Mouse (Mus musculus) forebrain, embryonic 13.5 days (tissue): ENCODE measurements around the gene Cdk19. TPM values are rescaled to one million over a fixed set of nuclear protein-coding genes. Genes with fewer than 3 reads are reported as not detected.

Experiments used
- ATAC-seq: fragments of 200-750 bp; cut with Nextera tagmentation; 2 replicates; pipeline ENCODE4 v1.8.0; 2017
- H3K27ac ChIP-seq: fragments of 300-500 bp; sonication (generic); 2 replicates; pipeline ENCODE4 v1.5.1; 2015; ENCODE audit warnings: inconsistent platforms, mild to moderate bottlenecking, moderate library complexity
- H3K27me3 ChIP-seq: fragments of 300-500 bp; sonication (generic); 2 replicates; pipeline ENCODE4 v1.6.1; 2015; ENCODE audit warnings: mild to moderate bottlenecking, inconsistent platforms
- H3K36me3 ChIP-seq: fragments of 300-500 bp; sonication (generic); 2 replicates; pipeline ENCODE4 v1.6.1; 2015; ENCODE audit warnings: mild to moderate bottlenecking, inconsistent platforms; ENCODE audit not compliant: poor library complexity, severe bottlenecking
- H3K4me1 ChIP-seq: fragments of 300-500 bp; sonication (generic); 2 replicates; pipeline ENCODE4 v1.6.1; 2015; ENCODE audit warnings: inconsistent platforms
- H3K4me2 ChIP-seq: fragments of 300-500 bp; sonication (generic); 2 replicates; pipeline ENCODE4 v1.6.1; 2015; ENCODE audit warnings: inconsistent platforms, mild to moderate bottlenecking, moderate library complexity
- H3K4me3 ChIP-seq: fragments of 300-500 bp; sonication (generic); 2 replicates; pipeline ENCODE4 v1.5.1; 2015; ENCODE audit warnings: mild to moderate bottlenecking, inconsistent platforms
- H3K9ac ChIP-seq: fragments of 300-500 bp; sonication (generic); 2 replicates; pipeline ENCODE4 v1.6.1; 2015; ENCODE audit warnings: mild to moderate bottlenecking, inconsistent platforms
- H3K9me3 ChIP-seq: fragments of 300-500 bp; sonication (generic); replicated peaks from 2 replicates; pipeline ENCODE4 v1.6.1; 2016; ENCODE audit warnings: inconsistent platforms
- WGBS: fragments of 180-500 bp; shearing (Covaris S2); methylation state at CpG from one replicate; pipeline ENCODE4 v1.1.7; 2015; 5-methylcytosine and 5-hydroxymethylcytosine counted together
- polyA plus RNA-seq: library from polyadenylated mRNA; unstranded; fragments of >200 nt; fragmentation: Nextera tagmentation; extraction: Ambion mirVana; gene quantifications from 2 replicates; pipeline ENCODE4 v1.2.1, GENCODE M21; 2015

The Cdk19 gene
- polyA plus RNA-seq, 1 experiment from 2014 or later = 11.2 TPM

GRCm38 (mm10) chr10:40449571-40449970 is 110.2 kb downstream of the Cdk19 start:
- Histone ChIP-seq H3K27me3 (no peaks in the 10 kb centered on the region), H3K27ac (no peak overlapping the region), H3K4me2 (no peak overlapping the region), H3K36me3 (no peaks in the 10 kb centered on the region), H3K9me3 (no peaks in the 10 kb centered on the region), H3K9ac (no peak overlapping the region), H3K4me3 (no peak overlapping the region), H3K4me1 (peaks cover 29% of the 10 kb centered on the region)
- WGBS = 94% methylated on average over 6 of the region's 6 CpGs
- no peak for ATAC-seq

- no peak overlapping the region for H3K27ac ChIP-seq
- no peak overlapping the region for H3K9ac ChIP-seq
- peaks cover 25% of the 10 kb centered on the region for H3K4me1 ChIP-seq
- no peak for ATAC-seq
- H3K27me3 ChIP-seq = no peaks in the 10 kb centered on the region
- no peaks in the 10 kb centered on the region for H3K36me3 ChIP-seq
- H3K4me3 ChIP-seq = no peak overlapping the region
- no peak overlapping the region for H3K4me2 ChIP-seq
- 95% methylated on average over 4 of the region's 4 CpGs for WGBS
- no peaks in the 10 kb centered on the region for H3K9me3 ChIP-seq
These were observed 110.8 kb downstream of the Cdk19 start for GRCm38 (mm10) chr10:40450171-40450570.

GRCm38 (mm10) chr10:40457116-40457515 is 117.8 kb downstream of the Cdk19 start:
- no peaks in the 10 kb centered on the region for H3K27me3 ChIP-seq

GRCm38 (mm10) chr10:40459141-40459540 is 119.8 kb downstream of the Cdk19 start:
- H3K36me3 ChIP-seq = no peaks in the 10 kb centered on the region
- no peak overlapping the region for H3K4me3 ChIP-seq
- no peak overlapping the region for H3K27ac ChIP-seq
- no peaks in the 10 kb centered on the region for H3K4me1 ChIP-seq
- no peak overlapping the region for H3K9ac ChIP-seq
- no peaks in the 10 kb centered on the region for H3K9me3 ChIP-seq
- 92% methylated on average over 17 of the region's 17 CpGs for WGBS
- no peak for ATAC-seq
- H3K4me2 ChIP-seq = no peak overlapping the region
- no peaks in the 10 kb centered on the region for H3K27me3 ChIP-seq

More at GRCm38 (mm10) chr10:40457116-40457515, 117.8 kb downstream of the Cdk19 start:
- H3K4me2 ChIP-seq = no peak overlapping the region
- H3K27ac ChIP-seq = no peak overlapping the region
- no peaks in the 10 kb centered on the region for H3K4me1 ChIP-seq
- H3K36me3 ChIP-seq = no peaks in the 10 kb centered on the region
- no peak for ATAC-seq
- H3K9me3 ChIP-seq = no peaks in the 10 kb centered on the region
- H3K9ac ChIP-seq = no peak overlapping the region
- H3K4me3 ChIP-seq = no peak overlapping the region
- 92% methylated on average over 1 of the region's 1 CpGs for WGBS

- H3K36me3 ChIP-seq = no peaks in the 10 kb centered on the region
- no peak overlapping the region for H3K4me3 ChIP-seq
- no peak overlapping the region for H3K4me2 ChIP-seq
- H3K9me3 ChIP-seq = no peaks in the 10 kb centered on the region
- no peak overlapping the region for H3K9ac ChIP-seq
- no peaks in the 10 kb centered on the region for H3K27me3 ChIP-seq
- ATAC-seq = no peak
- H3K27ac ChIP-seq = no peak overlapping the region
- no peaks in the 10 kb centered on the region for H3K4me1 ChIP-seq
- WGBS = 95% methylated on average over 6 of the region's 6 CpGs
These were observed 122.0 kb downstream of the Cdk19 start for GRCm38 (mm10) chr10:40461362-40461761.

- Histone ChIP-seq H3K27ac (no peak overlapping the region), H3K9me3 (no peaks in the 10 kb centered on the region), H3K27me3 (no peaks in the 10 kb centered on the region), H3K4me3 (no peak overlapping the region), H3K36me3 (0 out of 2 replicates have a peak, but pooled peaks cover 6% of the 10 kb centered on the region), H3K4me2 (no peak overlapping the region), H3K9ac (no peak overlapping the region), H3K4me1 (no peaks in the 10 kb centered on the region)
- ATAC-seq = no peak
- WGBS = 50% methylated on average over 3 of the region's 3 CpGs
These were observed 122.9 kb downstream of the Cdk19 start for GRCm38 (mm10) chr10:40462257-40462656.

GRCm38 (mm10) chr10:40467174-40467911 is 128.0 kb downstream of the Cdk19 start:
- 85% methylated on average over 8 of the region's 8 CpGs for WGBS

GRCm38 (mm10) chr10:40467912-40468254 is 128.5 kb downstream of the Cdk19 start:
- Histone ChIP-seq H3K27me3 (no peaks in the 10 kb centered on the region), H3K36me3 (peaks cover 12% of the 10 kb centered on the region; the same call in 1 of the 2 replicates), H3K4me1 (no peaks in the 10 kb centered on the region), H3K4me2 (no peak overlapping the region), H3K27ac (no peak overlapping the region), H3K9ac (no peak overlapping the region), H3K9me3 (no peaks in the 10 kb centered on the region), H3K4me3 (no peak overlapping the region)
- ATAC-seq = no peak
- WGBS = 86% methylated on average over 1 of the region's 1 CpGs

More at GRCm38 (mm10) chr10:40467174-40467911, 128.0 kb downstream of the Cdk19 start:
- ATAC-seq = no peak
- Histone ChIP-seq H3K4me3 (no peak overlapping the region), H3K9me3 (no peaks in the 10 kb centered on the region), H3K36me3 (peaks cover 7% of the 10 kb centered on the region; the same call in 1 of the 2 replicates), H3K27ac (no peak overlapping the region), H3K4me1 (no peaks in the 10 kb centered on the region), H3K9ac (no peak overlapping the region), H3K27me3 (no peaks in the 10 kb centered on the region), H3K4me2 (no peak overlapping the region)

- Histone ChIP-seq H3K9me3 (no peaks in the 10 kb centered on the region), H3K9ac (no peak overlapping the region), H3K27ac (no peak overlapping the region), H3K4me1 (no peaks in the 10 kb centered on the region), H3K27me3 (no peaks in the 10 kb centered on the region), H3K36me3 (peaks cover 19% of the 10 kb centered on the region; the same call in 1 of the 2 replicates), H3K4me3 (no peak overlapping the region), H3K4me2 (no peak overlapping the region)
- 96% methylated on average over 2 of the region's 2 CpGs for WGBS
- no peak for ATAC-seq
These were observed 129.8 kb downstream of the Cdk19 start for GRCm38 (mm10) chr10:40469145-40469544.

GRCm38 (mm10) chr10:40476535-40477285 is 137.3 kb downstream of the Cdk19 start:
- WGBS = 87% methylated on average over 5 of the region's 5 CpGs
- no peak overlapping the region for H3K27ac ChIP-seq
- no peak overlapping the region for H3K4me3 ChIP-seq
- H3K36me3 ChIP-seq = peaks cover 63% of the 10 kb centered on the region
- H3K27me3 ChIP-seq = no peaks in the 10 kb centered on the region
- H3K9me3 ChIP-seq = no peaks in the 10 kb centered on the region
- H3K9ac ChIP-seq = no peak overlapping the region
- no peaks in the 10 kb centered on the region for H3K4me1 ChIP-seq
- H3K4me2 ChIP-seq = no peak overlapping the region
- ATAC-seq = no peak

- no peak overlapping the region for H3K27ac ChIP-seq
- 94% methylated on average over 18 of the region's 18 CpGs for WGBS
- H3K9me3 ChIP-seq = no peaks in the 10 kb centered on the region
- H3K4me2 ChIP-seq = no peak overlapping the region
- H3K4me3 ChIP-seq = no peak overlapping the region
- peaks cover 67% of the 10 kb centered on the region for H3K36me3 ChIP-seq
- H3K9ac ChIP-seq = no peak overlapping the region
- no peaks in the 10 kb centered on the region for H3K4me1 ChIP-seq
- no peak for ATAC-seq
- no peaks in the 10 kb centered on the region for H3K27me3 ChIP-seq
These were observed 138.2 kb downstream of the Cdk19 start for GRCm38 (mm10) chr10:40477426-40478075.

GRCm38 (mm10) chr10:40478626-40479025 is 139.3 kb downstream of the Cdk19 start:
- H3K4me3 ChIP-seq = no peak overlapping the region
- no peak overlapping the region for H3K27ac ChIP-seq
- H3K9ac ChIP-seq = no peak overlapping the region
- H3K4me1 ChIP-seq = no peaks in the 10 kb centered on the region
- H3K9me3 ChIP-seq = no peaks in the 10 kb centered on the region
- no peak overlapping the region for H3K4me2 ChIP-seq
- H3K36me3 ChIP-seq = peaks cover 61% of the 10 kb centered on the region
- ATAC-seq = no peak
- WGBS = 98% methylated on average over 3 of the region's 3 CpGs
- H3K27me3 ChIP-seq = no peaks in the 10 kb centered on the region
